Mouse (Mus musculus): ENCODE measurements around the gene Vtn. TPM values are rescaled to one million over a fixed set of nuclear protein-coding genes. Genes with fewer than 3 reads are reported as not detected.

Gene Vtn
- polyA plus RNA-seq, 1 experiment from 2014 or later, result 223 TPM

GRCm38 (mm10) chr11:78467515-78467914 lies 31.4 kb upstream of the Vtn start:
- H3K4me1 ChIP-seq, result peaks cover 48% of the 10 kb centered on the region
- H3K4me2 ChIP-seq, result no peak overlapping the region
- WGBS (ENCODE audit: insufficient replicate concordance), result 55% methylated on average over 7 of the region's 7 CpGs
- no peak overlapping the region for H3K27ac ChIP-seq
- H3K4me3 ChIP-seq, result no peak overlapping the region
- H3K36me3 ChIP-seq, result no peaks in the 10 kb centered on the region
- no peaks in the 10 kb centered on the region for H3K9me3 ChIP-seq (replicated peaks)
- ATAC-seq, result no peak
- 0 out of 2 replicates have a peak, but pooled peaks cover 2% of the 10 kb centered on the region for H3K27me3 ChIP-seq (replicated peaks)
- H3K9ac ChIP-seq, result no peak overlapping the region

GRCm38 (mm10) chr11:78467932-78468331 lies 31.0 kb upstream of the Vtn start:
- no peak overlapping the region for H3K27ac ChIP-seq
- no peak overlapping the region for H3K4me2 ChIP-seq
- no peak for ATAC-seq
- H3K27me3 ChIP-seq (replicated peaks), result 0 out of 2 replicates have a peak, but pooled peaks cover 3% of the 10 kb centered on the region
- H3K36me3 ChIP-seq, result no peaks in the 10 kb centered on the region
- H3K9ac ChIP-seq, result no peak overlapping the region
- H3K9me3 ChIP-seq (replicated peaks), result no peaks in the 10 kb centered on the region
- 27% methylated on average over 3 of the region's 3 CpGs for WGBS (ENCODE audit: insufficient replicate concordance)
- no peak overlapping the region for H3K4me3 ChIP-seq
- H3K4me1 ChIP-seq, result peaks cover 44% of the 10 kb centered on the region

- no peak overlapping the region for H3K9ac ChIP-seq
- no peak for ATAC-seq
Measured at GRCm38 (mm10) chr11:78471326-78472103, 27.4 kb upstream of the Vtn start.

GRCm38 (mm10) chr11:78475289-78475688 lies 23.6 kb upstream of the Vtn start:
- no peak for ATAC-seq
- Histone ChIP-seq H3K4me3 (no peak overlapping the region), H3K27me3 (replicated peaks) (peaks cover 7% of the 10 kb centered on the region), H3K4me1 (no peaks in the 10 kb centered on the region), H3K36me3 (no peaks in the 10 kb centered on the region), H3K9ac (no peak overlapping the region), H3K4me2 (no peak overlapping the region), H3K9me3 (replicated peaks) (no peaks in the 10 kb centered on the region), H3K27ac (no peak overlapping the region)
- 27% methylated on average over 3 of the region's 3 CpGs for WGBS (ENCODE audit: insufficient replicate concordance)

More at GRCm38 (mm10) chr11:78471326-78472103, 27.4 kb upstream of the Vtn start:
- Histone ChIP-seq H3K27ac (no peak overlapping the region), H3K9me3 (replicated peaks) (no peaks in the 10 kb centered on the region), H3K4me1 (peaks cover 8% of the 10 kb centered on the region), H3K4me3 (no peak overlapping the region), H3K36me3 (no peaks in the 10 kb centered on the region), H3K4me2 (no peak overlapping the region), H3K27me3 (replicated peaks) (0 out of 2 replicates have a peak, but pooled peaks cover 3% of the 10 kb centered on the region)
- WGBS (ENCODE audit: insufficient replicate concordance), result 60% methylated on average over 10 of the region's 10 CpGs

- H3K27me3 ChIP-seq (replicated peaks), result peaks cover 70% of the 10 kb centered on the region
- H3K9ac ChIP-seq, result no peak overlapping the region
- no peak for ATAC-seq
- 30% methylated on average over 7 of the region's 7 CpGs for WGBS (ENCODE audit: insufficient replicate concordance)
- H3K9me3 ChIP-seq (replicated peaks), result no peaks in the 10 kb centered on the region
- H3K4me1 ChIP-seq, result no peaks in the 10 kb centered on the region
- H3K27ac ChIP-seq, result no peak overlapping the region
- no peak overlapping the region for H3K4me3 ChIP-seq
- H3K4me2 ChIP-seq, result no peak overlapping the region
- H3K36me3 ChIP-seq, result no peaks in the 10 kb centered on the region
Measured at GRCm38 (mm10) chr11:78483639-78484038, 15.3 kb upstream of the Vtn start.

- ATAC-seq, result no peak
- Histone ChIP-seq H3K4me2 (no peak overlapping the region), H3K4me3 (no peak overlapping the region), H3K27ac (no peak overlapping the region), H3K4me1 (no peaks in the 10 kb centered on the region), H3K9ac (no peak overlapping the region), H3K9me3 (replicated peaks) (no peaks in the 10 kb centered on the region), H3K36me3 (no peaks in the 10 kb centered on the region), H3K27me3 (replicated peaks) (peaks cover 97% of the 10 kb centered on the region)
- 2% methylated on average over 8 of the region's 8 CpGs for WGBS (ENCODE audit: insufficient replicate concordance)
Measured at GRCm38 (mm10) chr11:78488168-78488567, 10.7 kb upstream of the Vtn start.

- peaks cover 96% of the 10 kb centered on the region for H3K27me3 ChIP-seq (replicated peaks)
- no peak overlapping the region for H3K27ac ChIP-seq
- no peak for ATAC-seq
- peak overlapping the region; percentile 26 for H3K4me3 ChIP-seq
- no peak overlapping the region for H3K9ac ChIP-seq
- no peaks in the 10 kb centered on the region for H3K36me3 ChIP-seq
- 11% methylated on average over 46 of the region's 48 CpGs for WGBS (ENCODE audit: insufficient replicate concordance)
- no peaks in the 10 kb centered on the region for H3K4me1 ChIP-seq
- H3K9me3 ChIP-seq (replicated peaks), result no peaks in the 10 kb centered on the region
- H3K4me2 ChIP-seq, result peak overlapping the region; percentile 47
Measured at GRCm38 (mm10) chr11:78490781-78491241, 8.1 kb upstream of the Vtn start.

GRCm38 (mm10) chr11:78495904-78496303 lies 3.0 kb upstream of the Vtn start:
- no peak overlapping the region for H3K27ac ChIP-seq
- no peak for ATAC-seq
- H3K4me1 ChIP-seq, result peaks cover 17% of the 10 kb centered on the region
- no peaks in the 10 kb centered on the region for H3K36me3 ChIP-seq
- WGBS (ENCODE audit: insufficient replicate concordance), result 7% methylated on average over 6 of the region's 6 CpGs
- H3K4me2 ChIP-seq, result no peak overlapping the region
- peaks cover 97% of the 10 kb centered on the region for H3K27me3 ChIP-seq (replicated peaks)
- no peak overlapping the region for H3K4me3 ChIP-seq
- H3K9ac ChIP-seq, result no peak overlapping the region
- no peaks in the 10 kb centered on the region for H3K9me3 ChIP-seq (replicated peaks)

GRCm38 (mm10) chr11:78497071-78497541 lies 1.8 kb upstream of the Vtn start:
- ATAC-seq, result no peak
- H3K4me2 ChIP-seq, result peak overlapping the region; percentile 76
- peaks cover 17% of the 10 kb centered on the region for H3K4me1 ChIP-seq
- no peak overlapping the region for H3K27ac ChIP-seq
- no peaks in the 10 kb centered on the region for H3K36me3 ChIP-seq
- peak overlapping the region; percentile 53 for H3K4me3 ChIP-seq
- peaks cover 93% of the 10 kb centered on the region for H3K27me3 ChIP-seq (replicated peaks)
- H3K9ac ChIP-seq, result no peak overlapping the region
- no peaks in the 10 kb centered on the region for H3K9me3 ChIP-seq (replicated peaks)
- WGBS (ENCODE audit: insufficient replicate concordance), result 1% methylated on average over 44 of the region's 44 CpGs

GRCm38 (mm10) chr11:78497544-78498522 lies 1.1 kb upstream of the Vtn start, which contains the start of gene Sarm1:
Sarm1 (minus strand) TSS chr11:78497754.
- Histone ChIP-seq H3K4me3 (peak within 1 kb of the TSS; percentile 53), H3K36me3 (no peaks in the 10 kb centered on the region), H3K9ac (no peak within 1 kb of the TSS), H3K27me3 (replicated peaks) (peaks cover 86% of the 10 kb centered on the region), H3K27ac (peak within 1 kb of the TSS; percentile 64; the same call in 1 of the 2 replicates), H3K4me2 (peak within 1 kb of the TSS; percentile 76), H3K4me1 (peaks cover 17% of the 10 kb centered on the region), H3K9me3 (replicated peaks) (no peaks in the 10 kb centered on the region)
- ATAC-seq, result peak; percentile 90
- WGBS (ENCODE audit: insufficient replicate concordance), result 4% methylated on average over 36 of the region's 36 CpGs

GRCm38 (mm10) chr11:78499543-78499942 lies 652 bp downstream of the Vtn start:
- H3K36me3 ChIP-seq, result no peaks in the 10 kb centered on the region
- ATAC-seq, result no peak
- peak overlapping the region; percentile 40 for H3K4me3 ChIP-seq
- no peaks in the 10 kb centered on the region for H3K9me3 ChIP-seq (replicated peaks)
- peak overlapping the region; percentile 64 for H3K27ac ChIP-seq
- WGBS (ENCODE audit: insufficient replicate concordance), result 36% methylated on average over 16 of the region's 16 CpGs
- H3K4me1 ChIP-seq, result peaks cover 17% of the 10 kb centered on the region
- peaks cover 76% of the 10 kb centered on the region for H3K27me3 ChIP-seq (replicated peaks)
- peak overlapping the region; percentile 76 for H3K4me2 ChIP-seq
- H3K9ac ChIP-seq, result peak overlapping the region; percentile 37
